Mouse (Mus musculus) stomach, embryonic 14.5 days (tissue): Measurements from ENCODE around the gene Prr14l. TPM values are rescaled to one million over a fixed set of nuclear protein-coding genes. Genes with fewer than 3 reads are reported as not detected.
"Not testable (repeated sequence)": the region's sequence is repeated elsewhere in the genome, so short reads cannot be mapped to it uniquely, and the experiment has no call there.

ENCODE experiments used
- ATAC-seq: fragments of 200-750 bp; cut with Nextera tagmentation; 2 replicates; pipeline ENCODE4 v1.8.0; 2017; ENCODE audit warnings: low read depth, moderate TSS enrichment; ENCODE audit not compliant: insufficient number of reproducible peaks, insufficient read depth, low FRiP score
- H3K27ac ChIP-seq: fragments of 300-500 bp; sonication (generic); 2 replicates; pipeline ENCODE4 v1.5.1; 2014; ENCODE audit warnings: mild to moderate bottlenecking, low read length, moderate library complexity, mixed read lengths
- H3K27me3 ChIP-seq: fragments of 300-500 bp; sonication (generic); 2 replicates; pipeline ENCODE4 v1.6.1; 2014; ENCODE audit warnings: low read length, control low read depth, mixed read lengths; ENCODE audit not compliant: control insufficient read depth, insufficient read depth
- H3K36me3 ChIP-seq: fragments of 300-500 bp; sonication (generic); 2 replicates; pipeline ENCODE4 v1.6.1; 2014; ENCODE audit warnings: mild to moderate bottlenecking, control low read depth, low read length, moderate library complexity, mixed read lengths; ENCODE audit not compliant: control insufficient read depth, insufficient read depth
- H3K4me1 ChIP-seq: fragments of 300-500 bp; sonication (generic); 2 replicates; pipeline ENCODE4 v1.6.1; 2014; ENCODE audit warnings: low read length, control low read depth, mixed read lengths; ENCODE audit not compliant: control insufficient read depth, insufficient read depth
- H3K4me2 ChIP-seq: fragments of 300-500 bp; sonication (generic); replicated peaks from 2 replicates; pipeline ENCODE4 v1.6.1; 2014; ENCODE audit warnings: low read depth, low read length, control low read depth
- H3K4me3 ChIP-seq: fragments of 300-500 bp; sonication (generic); 2 replicates; pipeline ENCODE4 v1.5.1; 2014; ENCODE audit warnings: low read depth, low read length, control low read depth
- H3K9ac ChIP-seq: fragments of 300-500 bp; sonication (generic); replicated peaks from 2 replicates; pipeline ENCODE4 v1.6.1; 2014; ENCODE audit warnings: low read depth, mild to moderate bottlenecking, control low read depth, low read length, moderate library complexity, mixed read lengths
- H3K9me3 ChIP-seq: fragments of 300-500 bp; sonication (generic); 2 replicates; pipeline ENCODE4 v1.6.1; 2016; ENCODE audit warnings: low read depth, low read length, control low read depth; ENCODE audit not compliant: control insufficient read depth
- WGBS: fragments of 180-500 bp; shearing (Covaris S2); extraction: QIAGEN DNeasy Blood & Tissue Kit; methylation state at CpG from one replicate; pipeline ENCODE4 v1.1.7; 2014; 5-methylcytosine and 5-hydroxymethylcytosine counted together
- polyA plus RNA-seq: library from polyadenylated mRNA; unstranded; fragments of >200 nt; fragmentation: Nextera tagmentation; extraction: Ambion mirVana; gene quantifications from 2 replicates; pipeline ENCODE4 v1.2.1, GENCODE M21; 2014

Gene Prr14l
- polyA plus RNA-seq, 1 experiment from 2014 or later, result 21.3 TPM

DNA sequence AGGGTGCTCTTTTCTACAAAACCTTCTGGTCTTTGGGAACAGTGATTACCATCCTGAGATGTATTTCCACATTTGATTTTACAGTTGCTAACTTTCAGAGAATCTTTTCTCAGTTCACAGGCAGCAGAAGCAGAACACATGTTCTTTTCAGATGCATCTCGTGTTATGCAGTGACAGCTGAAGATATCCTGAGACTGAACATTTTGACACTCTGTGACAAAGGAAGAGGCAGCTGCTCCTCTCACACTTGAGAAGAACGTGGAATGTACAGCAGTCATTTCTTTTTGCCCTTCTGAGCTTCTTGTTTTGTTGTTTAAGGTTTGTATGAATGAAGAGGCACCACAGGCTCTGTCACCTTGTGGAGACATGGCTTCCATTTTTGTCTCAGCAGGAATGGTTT lies 24.0 kb downstream of the Prr14l start:
- Histone ChIP-seq H3K4me1 (no peaks in the 10 kb centered on the region), H3K36me3 (peaks cover 61% of the 10 kb centered on the region), H3K4me2 (no peak overlapping the region), H3K27ac (no peak overlapping the region), H3K9me3 (no peaks in the 10 kb centered on the region), H3K9ac (no peak overlapping the region), H3K27me3 (no peaks in the 10 kb centered on the region), H3K4me3 (no peak overlapping the region)
- ATAC-seq, result no peak
- WGBS, result 84% methylated on average over 2 of the region's 2 CpGs

DNA sequence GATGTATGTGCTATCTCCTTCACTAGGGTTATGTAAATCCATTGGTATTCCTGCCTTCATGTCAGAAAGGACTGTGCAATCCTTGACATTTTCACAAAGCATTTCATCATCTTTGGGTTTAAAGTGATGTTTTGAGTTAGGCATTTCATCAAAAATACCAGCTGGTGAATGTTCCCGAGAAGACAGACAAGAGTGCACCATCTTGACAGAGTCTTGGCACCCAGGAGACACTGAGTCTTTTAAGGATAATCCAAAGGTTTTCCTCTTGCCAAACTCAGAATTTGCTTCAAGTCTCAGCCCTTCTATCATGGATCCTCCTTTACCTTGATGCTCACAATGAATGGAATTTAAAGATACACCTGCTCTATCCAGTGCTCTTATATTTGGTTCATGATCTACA lies 25.3 kb downstream of the Prr14l start:
- H3K4me3 ChIP-seq, H3K27me3 ChIP-seq, H3K9ac ChIP-seq, H3K4me2 ChIP-seq, H3K4me1 ChIP-seq, H3K9me3 ChIP-seq, H3K27ac ChIP-seq, ATAC-seq: not testable (repeated sequence)
- peaks cover 53% of the 10 kb centered on the region for H3K36me3 ChIP-seq
- WGBS, result 90% methylated on average over 1 of the region's 1 CpGs

DNA sequence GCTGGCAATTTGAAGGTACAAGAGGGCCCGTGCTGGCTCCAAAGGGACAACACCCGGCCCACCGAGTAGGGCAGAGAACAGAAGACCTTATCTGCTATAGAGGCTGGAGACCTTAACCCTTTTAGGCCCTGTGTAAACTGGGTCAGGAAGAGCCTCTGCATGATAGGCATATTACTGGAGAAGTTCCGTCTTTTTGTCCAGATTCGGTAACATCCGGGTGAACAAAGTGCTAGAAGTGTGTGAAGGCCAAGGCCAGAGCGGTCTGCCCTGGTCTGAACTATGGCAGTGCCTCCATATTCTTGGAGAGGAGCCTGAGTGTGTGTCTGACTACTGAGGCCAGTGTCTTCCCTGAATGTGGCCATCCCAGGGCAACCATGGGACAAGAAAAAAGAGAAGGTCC lies 27.0 kb downstream of the Prr14l start, which contains the start of gene Gm20671:
Gm20671 (minus strand) TSS at position 101 of the 400 bp plus-strand sequence.
- no peak within 1 kb of the TSS for H3K9ac ChIP-seq
- no peak for ATAC-seq
- 86% methylated on average over 7 of the region's 7 CpGs for WGBS
- H3K4me2 ChIP-seq, result no peak within 1 kb of the TSS
- H3K27ac ChIP-seq, result no peak within 1 kb of the TSS
- no peaks in the 10 kb centered on the region for H3K4me1 ChIP-seq
- peaks cover 46% of the 10 kb centered on the region for H3K36me3 ChIP-seq
- H3K4me3 ChIP-seq, result no peak within 1 kb of the TSS
- H3K9me3 ChIP-seq, result no peaks in the 10 kb centered on the region
- no peaks in the 10 kb centered on the region for H3K27me3 ChIP-seq

GRCm38 (mm10) chr5:32820471-32820870 lies 33.6 kb downstream of the Prr14l start:
- no peaks in the 10 kb centered on the region for H3K27me3 ChIP-seq
- no peaks in the 10 kb centered on the region for H3K9me3 ChIP-seq
- 92% methylated on average over 8 of the region's 8 CpGs for WGBS
- peaks cover 54% of the 10 kb centered on the region for H3K36me3 ChIP-seq
- H3K4me3 ChIP-seq, result no peak overlapping the region
- H3K4me1 ChIP-seq, result no peaks in the 10 kb centered on the region
- ATAC-seq, result no peak
- no peak overlapping the region for H3K9ac ChIP-seq
- no peak overlapping the region for H3K4me2 ChIP-seq
- no peak overlapping the region for H3K27ac ChIP-seq

DNA sequence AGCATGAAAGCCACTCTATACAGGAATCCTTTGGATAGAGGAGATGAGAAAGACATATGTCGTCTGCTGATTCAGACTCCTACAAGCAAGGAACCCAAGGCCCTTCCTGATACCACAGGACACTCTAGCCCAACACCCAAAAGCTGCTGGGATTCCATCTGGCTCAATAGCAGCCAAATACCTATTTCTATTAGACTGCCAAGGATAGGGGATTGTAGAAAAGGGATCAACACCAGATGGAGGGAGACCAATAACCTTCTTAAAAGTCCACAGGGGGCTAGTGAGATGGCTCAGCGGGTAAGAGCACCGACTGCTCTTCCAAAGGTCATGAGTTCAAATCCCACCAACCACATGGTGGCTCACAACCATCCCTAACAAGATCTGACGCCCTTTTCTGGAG lies 38.7 kb downstream of the Prr14l start:
- Histone ChIP-seq H3K9ac (no peak overlapping the region), H3K36me3 (peaks cover 51% of the 10 kb centered on the region), H3K9me3 (no peaks in the 10 kb centered on the region), H3K4me1 (no peaks in the 10 kb centered on the region), H3K4me2 (no peak overlapping the region), H3K27ac (no peak overlapping the region), H3K4me3 (no peak overlapping the region), H3K27me3 (no peaks in the 10 kb centered on the region)
- WGBS, result 95% methylated on average over 4 of the region's 4 CpGs
- no peak for ATAC-seq

DNA sequence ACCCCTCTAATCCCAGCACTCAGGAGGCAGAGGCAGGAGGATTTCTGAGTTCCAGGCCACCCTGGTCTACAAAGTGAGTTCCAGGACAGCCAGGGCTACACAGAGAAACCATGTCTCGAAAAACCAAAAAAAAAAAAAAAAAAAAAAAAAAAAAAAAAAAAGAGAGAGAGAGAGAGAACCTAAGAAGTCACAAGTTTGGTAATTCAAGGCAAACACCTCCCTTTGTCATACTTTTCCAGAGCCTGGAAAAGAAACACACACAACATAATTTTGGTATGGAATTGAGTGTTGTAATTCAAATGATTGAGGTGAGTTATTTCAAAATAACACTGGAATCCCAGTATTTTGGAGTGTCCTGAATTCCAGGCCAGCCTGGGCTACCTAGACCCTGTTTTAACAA lies 67.6 kb downstream of the Prr14l start:
- 75% methylated on average over 1 of the region's 1 CpGs for WGBS
- not testable (repeated sequence) for H3K4me3 ChIP-seq, H3K4me1 ChIP-seq, H3K9ac ChIP-seq, ATAC-seq, H3K4me2 ChIP-seq, H3K27me3 ChIP-seq, H3K27ac ChIP-seq, H3K36me3 ChIP-seq, H3K9me3 ChIP-seq

GRCm38 (mm10) chr5:32785313-32785915 lies 68.6 kb downstream of the Prr14l start, which contains the start of gene Pisd:
Gene Pisd (minus strand): TSS chr5:32785646.
- H3K27ac ChIP-seq, result peak within 1 kb of the TSS; percentile 44; the same call in 1 of the 2 replicates
- peak within 1 kb of the TSS; percentile 67 for H3K4me2 ChIP-seq
- H3K4me1 ChIP-seq, result no peaks in the 10 kb centered on the region
- no peaks in the 10 kb centered on the region for H3K27me3 ChIP-seq
- WGBS, result under 1% methylated on average over 52 of the region's 52 CpGs
- H3K36me3 ChIP-seq, result peaks cover 4% of the 10 kb centered on the region; the same call in 1 of the 2 replicates
- peak; percentile 98 for ATAC-seq
- H3K9me3 ChIP-seq, result no peaks in the 10 kb centered on the region
- H3K9ac ChIP-seq, result peak within 1 kb of the TSS; percentile 23
- peak within 1 kb of the TSS; percentile 69 for H3K4me3 ChIP-seq

DNA sequence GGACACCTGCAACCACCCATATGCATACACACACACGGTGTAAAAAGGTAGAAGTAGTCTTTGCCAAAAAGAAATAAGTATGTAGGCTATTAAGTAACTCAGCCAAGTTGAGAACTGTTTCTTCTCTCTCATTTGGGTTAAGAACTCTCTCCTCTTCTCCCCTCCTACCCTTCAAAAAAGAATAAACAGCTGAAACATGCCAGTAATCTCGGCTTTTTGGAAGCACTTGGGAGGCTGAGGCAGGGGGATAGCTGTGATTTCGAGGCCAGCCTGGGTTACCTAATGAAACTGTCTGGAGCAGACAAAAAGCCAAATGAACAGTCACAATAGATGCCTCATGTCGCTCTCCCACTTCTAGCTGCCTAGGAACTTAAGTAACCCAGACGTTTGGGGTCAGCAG lies 69.3 kb downstream of the Prr14l start:
- 19% methylated on average over 5 of the region's 5 CpGs for WGBS
- Histone ChIP-seq H3K9ac (peak overlapping the region; percentile 23; the same call in 1 of the 2 replicates), H3K4me3 (peak overlapping the region; percentile 69), H3K27me3 (no peaks in the 10 kb centered on the region), H3K4me1 (no peaks in the 10 kb centered on the region), H3K27ac (no peak overlapping the region), H3K4me2 (peak overlapping the region; percentile 67), H3K9me3 (no peaks in the 10 kb centered on the region), H3K36me3 (peaks cover 4% of the 10 kb centered on the region; the same call in 1 of the 2 replicates)
- no peak for ATAC-seq

DNA sequence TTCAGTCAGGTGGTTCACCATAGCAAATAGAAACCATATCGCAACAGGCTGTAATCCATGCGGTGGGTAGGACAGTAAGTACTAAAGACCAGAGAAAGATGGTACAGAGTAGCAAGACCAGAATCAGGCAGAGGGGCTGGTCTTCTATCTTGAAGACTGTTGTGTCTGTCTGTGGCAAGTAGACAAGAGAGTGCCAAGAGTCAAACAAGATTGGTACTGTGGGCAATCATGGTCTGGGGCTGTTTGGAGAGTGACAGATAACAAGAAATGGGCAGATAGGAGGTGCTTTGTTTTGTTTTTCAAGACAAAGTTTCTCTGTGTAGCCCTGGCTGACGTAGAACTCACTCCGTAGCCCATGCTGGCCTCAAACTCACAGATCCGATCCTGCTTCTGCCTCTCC lies 72.5 kb downstream of the Prr14l start:
- Histone ChIP-seq H3K9ac (no peak overlapping the region), H3K36me3 (no peaks in the 10 kb centered on the region), H3K9me3 (no peaks in the 10 kb centered on the region), H3K27me3 (no peaks in the 10 kb centered on the region), H3K27ac (no peak overlapping the region), H3K4me3 (no peak overlapping the region), H3K4me2 (no peak overlapping the region), H3K4me1 (no peaks in the 10 kb centered on the region)
- WGBS, result 89% methylated on average over 5 of the region's 5 CpGs
- no peak for ATAC-seq
